Mouse (Mus musculus): Measurements from ENCODE around the gene Ccdc177.

DNA sequence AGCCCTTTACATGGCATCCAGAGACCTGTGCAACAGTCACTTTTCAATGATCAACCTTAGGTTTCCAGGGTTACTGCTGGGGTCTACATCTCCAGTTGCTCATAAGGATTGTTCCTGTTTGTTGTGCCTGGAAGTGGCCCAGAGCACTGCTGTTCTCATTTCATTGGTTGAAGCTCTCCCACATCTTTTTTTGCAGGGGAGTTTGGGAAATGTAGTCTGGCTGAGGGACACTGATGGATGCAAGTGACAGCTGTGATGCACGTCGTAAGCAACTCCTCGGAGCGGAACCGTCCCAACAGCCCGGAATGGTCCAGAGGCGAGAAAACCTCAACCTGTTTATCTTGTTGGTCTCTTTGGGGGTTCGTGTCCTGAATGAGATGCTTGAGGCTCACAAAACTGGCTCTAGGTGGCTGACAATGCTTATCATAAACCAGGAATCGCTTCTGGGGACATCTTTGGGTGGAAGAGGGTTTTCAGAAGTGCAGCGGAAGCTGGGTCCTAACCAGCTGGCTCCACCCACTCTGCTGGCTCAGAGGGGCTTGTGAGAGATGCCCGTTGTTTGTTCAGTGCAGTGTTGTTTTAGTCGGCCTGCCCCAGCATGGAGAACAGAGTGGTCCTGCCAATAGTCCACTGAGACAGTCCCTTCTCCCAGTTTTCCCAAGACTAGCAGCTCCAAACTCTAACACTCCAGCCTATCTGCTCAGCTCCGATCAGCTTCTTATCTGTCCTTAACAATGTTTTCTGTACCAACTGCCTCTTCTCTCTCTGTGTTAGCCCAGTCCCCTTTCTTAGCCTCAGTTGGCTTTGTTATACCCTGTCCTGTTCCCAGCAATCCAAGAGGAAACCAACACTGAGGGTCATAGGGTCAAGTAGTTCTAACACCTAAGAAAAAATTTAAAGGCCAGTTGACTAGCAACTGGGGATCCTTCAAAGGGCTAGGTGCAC is 25.7 kb downstream of the Ccdc177 start:
- TF ChIP-seq CTCF (IDR thresholded peaks at IDR 0.05; ENCODE audit: insufficient read depth, low read depth, low read length) (no peak), POLR2A (IDR thresholded peaks at IDR 0.05; ENCODE audit: insufficient read depth, low read depth, low read length) (no peak)
